Mouse (Mus musculus) gastrocnemius, adult 2 months (tissue): ENCODE data around the gene Cmtm2a. TPM values are rescaled to one million over a fixed set of nuclear protein-coding genes. Genes with fewer than 3 reads are reported as not detected.
"Not testable (repeated sequence)": the region's sequence is repeated elsewhere in the genome, so short reads cannot be mapped to it uniquely, and the experiment has no call there.

Experiments
- DNase-seq: peaks from one replicate; pipeline ENCODE4 v3.0.0; 2022
- H3K27ac ChIP-seq: fragments of 200-600 bp; 2 replicates; pipeline ENCODE4 v1.8.1; 2022; ENCODE audit warnings: mild to moderate bottlenecking
- H3K4me3 ChIP-seq: fragments of 200-600 bp; 2 replicates; pipeline ENCODE4 v1.8.1; 2022; ENCODE audit warnings: mild to moderate bottlenecking, moderate library complexity
- CTCF ChIP-seq: fragments of 200-600 bp; IDR thresholded peaks from 2 replicates; pipeline ENCODE4 v1.8.1; 2022; ENCODE audit warnings: antibody characterized with exemption, mild to moderate bottlenecking, moderate library complexity
- intact Hi-C: fragments of 180-260 bp; cut with DNase I; formaldehyde crosslinking; loops from one replicate; pipeline ENCODE4 v1.15.1; 2025
- total RNA-seq, 2 experiments: library from RNA; stranded (reverse); gene quantifications; 2 replicates each; pipeline ENCODE4 v1.2.3; 2021

Cmtm2a gene
- total RNA-seq, 2 experiments from 2014 or later: not detected

DNA sequence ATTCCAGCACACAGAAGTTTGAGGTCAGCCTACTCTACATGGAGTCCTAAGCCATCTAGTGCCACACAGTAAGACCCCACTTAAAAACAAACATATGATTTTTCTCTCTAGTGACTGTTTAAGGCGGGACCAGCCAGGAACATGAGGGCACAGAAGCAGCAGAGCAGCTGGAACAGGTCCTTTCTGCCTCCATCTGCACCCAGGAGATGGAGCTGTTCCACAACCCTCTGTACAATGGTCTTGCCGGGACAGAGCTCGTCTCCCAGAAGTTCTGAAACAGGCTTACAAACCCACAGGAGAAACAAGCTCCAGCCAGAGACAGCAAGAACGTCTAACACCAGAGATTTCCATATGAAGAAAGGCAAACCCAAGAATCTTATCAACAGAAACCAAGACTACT lies 20.3 kb upstream of the Cmtm2a start:
- DNase-seq: peak; percentile 38
- intact Hi-C loops: no loop called here
- Histone ChIP-seq H3K27ac (no peak overlapping the region), H3K4me3 (no peak overlapping the region)
- peak; percentile 45 for TF ChIP-seq CTCF

GRCm38 (mm10) chr8:104312023-104312422 lies 19.0 kb upstream of the Cmtm2a start:
- H3K27ac ChIP-seq, DNase-seq, intact Hi-C loops, H3K4me3 ChIP-seq: not testable (repeated sequence)

DNA sequence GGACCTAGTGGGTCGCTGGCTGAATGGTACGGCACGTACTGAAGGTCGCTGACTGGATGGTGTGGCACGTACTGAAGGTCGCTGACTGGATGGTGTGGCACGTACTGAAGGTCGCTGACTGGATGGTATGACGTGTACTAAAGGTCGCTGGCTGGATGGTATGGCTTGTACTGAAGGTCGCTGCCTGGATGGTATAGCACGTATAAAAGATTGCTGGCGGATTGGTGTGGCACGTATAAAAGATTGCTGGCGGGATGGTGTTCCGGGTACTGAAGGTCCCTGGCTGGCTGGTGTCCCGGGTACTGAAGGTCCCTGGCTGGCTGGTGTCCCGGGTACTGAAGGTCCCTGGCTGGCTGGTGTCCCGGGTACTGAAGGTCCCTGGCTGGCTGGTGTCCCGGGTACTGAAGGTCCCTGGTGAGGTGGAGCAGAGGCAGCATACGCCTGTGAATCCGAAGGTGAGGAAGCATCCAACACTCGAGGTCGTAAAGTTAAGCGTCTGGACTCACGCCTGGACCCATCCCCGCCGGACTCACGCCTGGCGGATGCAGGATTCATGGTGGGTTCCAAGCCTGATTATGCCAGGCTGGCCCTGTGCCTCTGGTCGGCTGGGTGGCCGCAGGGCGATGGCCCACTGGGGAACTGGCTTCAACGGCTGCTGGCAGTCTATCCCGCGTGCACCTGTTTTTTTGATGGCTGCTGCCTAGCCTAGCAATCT lies 16.6 kb upstream of the Cmtm2a start, which contains the start of the genes Gm45711 and Cmtm1:
Gene Gm45711, minus strand, starts transcription at position 641 of the 715 bp plus-strand sequence.
Gene Cmtm1, minus strand, starts transcription at position 705 of the 715 bp plus-strand sequence.
- intact Hi-C loops: not testable (repeated sequence)
- H3K27ac ChIP-seq: peak within 1 kb of the TSS; percentile 74
- H3K4me3 ChIP-seq: peak within 1 kb of the TSS; percentile 21; the same call in 1 of the 2 replicates
- peak; percentile 87 for DNase-seq

DNA sequence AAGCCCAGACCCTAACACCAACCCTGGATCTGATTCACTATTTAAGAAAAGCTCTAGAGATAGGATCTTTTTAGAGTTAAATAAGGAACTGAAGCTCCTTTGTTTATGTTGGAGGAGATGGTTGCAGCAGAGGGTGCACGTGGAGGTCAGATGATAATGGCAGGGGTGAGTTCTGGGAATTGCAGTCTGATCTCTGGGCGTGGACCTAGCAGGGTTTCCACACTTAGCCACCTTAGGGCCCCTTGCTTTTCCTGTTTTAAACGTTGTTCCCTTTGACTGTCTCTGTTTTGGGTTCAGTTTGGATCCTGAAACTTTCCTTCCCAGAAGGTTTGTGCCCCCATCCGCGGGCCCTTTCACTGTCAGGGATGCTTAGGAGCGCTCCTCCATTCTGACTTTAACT lies 15.4 kb upstream of the Cmtm2a start:
- H3K4me3 ChIP-seq, H3K27ac ChIP-seq, intact Hi-C loops, DNase-seq: not testable (repeated sequence)

DNA sequence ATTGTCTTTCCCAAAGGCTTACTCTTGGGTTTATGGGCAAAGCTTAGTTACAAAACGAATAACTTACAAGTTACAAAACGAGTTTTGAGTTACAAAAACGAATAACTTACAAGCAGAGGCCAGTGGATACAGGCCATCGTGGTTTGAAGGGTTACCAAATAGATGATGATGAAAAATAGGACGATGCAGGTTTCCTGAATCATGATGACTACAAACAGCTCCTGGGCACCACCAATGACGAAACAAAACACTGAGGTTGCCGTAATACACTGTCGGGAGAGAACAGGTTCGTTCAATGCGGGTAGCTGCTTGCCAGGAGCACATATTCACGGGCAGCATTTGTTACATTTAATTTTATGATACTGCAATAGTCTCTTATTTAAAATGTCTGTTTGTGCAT lies 12.0 kb upstream of the Cmtm2a start:
- intact Hi-C loops: no loop called here
- no peak overlapping the region for H3K4me3 ChIP-seq
- DNase-seq: no peak
- no peak overlapping the region for H3K27ac ChIP-seq
- no peak for TF ChIP-seq CTCF

GRCm38 (mm10) chr8:104302536-104302935 lies 9.6 kb upstream of the Cmtm2a start:
- H3K27ac ChIP-seq, H3K4me3 ChIP-seq, DNase-seq, intact Hi-C loops: not testable (repeated sequence)

GRCm38 (mm10) chr8:104301577-104301976 lies 8.6 kb upstream of the Cmtm2a start:
- intact Hi-C loops, H3K4me3 ChIP-seq, DNase-seq, H3K27ac ChIP-seq: not testable (repeated sequence)

DNA sequence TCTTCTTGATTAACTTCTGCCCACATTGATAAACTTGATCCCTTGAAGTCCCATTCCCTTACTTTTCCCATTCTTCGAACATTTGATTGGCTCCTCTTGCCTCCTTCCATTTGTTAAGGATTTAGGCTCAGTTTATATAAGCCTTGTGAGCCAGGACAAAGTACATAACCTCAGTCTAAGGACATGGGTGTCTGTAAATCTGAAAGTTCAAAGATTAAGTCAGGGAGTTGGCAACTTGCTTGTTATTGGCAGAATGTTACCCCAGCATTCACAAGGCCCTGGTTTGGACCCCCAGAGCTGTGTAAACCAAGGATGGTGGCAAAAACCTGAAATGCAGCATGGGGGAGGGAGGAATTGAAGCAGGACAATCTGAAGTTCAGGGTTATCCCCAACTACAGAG lies 1.4 kb upstream of the Cmtm2a start:
- intact Hi-C loops: no loop called here

DNA sequence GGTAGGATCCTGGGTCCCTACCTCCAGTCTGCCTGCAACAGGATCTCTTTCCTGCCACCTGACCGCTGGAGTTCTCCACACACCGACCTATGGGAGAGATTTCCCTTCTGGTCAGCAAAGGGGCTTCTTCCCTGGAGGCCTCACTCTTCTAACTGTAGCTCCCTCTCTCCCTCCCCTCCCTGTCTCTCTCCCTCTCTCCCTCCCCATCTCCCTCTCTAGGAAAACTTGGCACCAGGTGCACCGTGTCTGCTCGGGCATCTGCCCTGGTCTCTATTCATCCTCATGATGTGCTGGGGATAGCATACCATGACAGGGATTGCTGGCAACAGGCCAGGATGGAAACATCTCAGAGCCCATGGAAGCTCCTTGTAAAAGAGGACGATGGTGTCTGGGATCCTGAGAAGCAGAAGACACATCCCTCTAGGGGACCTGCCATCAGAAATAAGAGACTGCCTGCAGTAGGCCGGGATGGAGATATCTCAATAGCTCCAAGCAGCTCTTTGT lies 24.0 kb downstream of the Cmtm2a start:
- no peak for TF ChIP-seq CTCF
- intact Hi-C loops: no loop called here
- Histone ChIP-seq H3K27ac (no peak overlapping the region), H3K4me3 (no peak overlapping the region)
- no peak for DNase-seq

More for the DNA sequence above, 1.4 kb upstream of the Cmtm2a start:
- Histone ChIP-seq H3K27ac (no peak overlapping the region), H3K4me3 (no peak overlapping the region)
- no peak for DNase-seq
- TF ChIP-seq CTCF: no peak

DNA sequence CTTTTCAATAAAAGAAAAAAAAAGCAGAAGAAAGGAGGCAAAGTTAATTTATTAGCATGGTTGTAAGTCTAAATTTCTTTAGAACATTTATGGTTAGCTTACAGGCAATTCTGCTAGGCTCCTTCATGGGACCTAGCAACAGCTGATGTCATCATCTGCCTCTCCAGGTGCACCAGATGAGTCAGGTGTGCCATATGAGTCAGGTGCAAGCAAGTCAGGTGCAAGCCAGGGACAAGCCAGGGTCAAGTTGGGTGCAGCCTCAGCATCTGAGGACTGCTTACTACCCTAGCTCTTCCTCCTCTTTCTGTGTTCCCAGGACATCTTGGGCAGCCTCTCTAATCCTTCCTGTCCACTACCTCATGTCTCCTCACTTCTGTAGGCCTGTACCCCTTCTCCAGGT lies 24.6 kb downstream of the Cmtm2a start:
- no peak for TF ChIP-seq CTCF
- Histone ChIP-seq H3K27ac (no peak overlapping the region), H3K4me3 (no peak overlapping the region)
- no peak for DNase-seq
- intact Hi-C loops: no loop called here

DNA sequence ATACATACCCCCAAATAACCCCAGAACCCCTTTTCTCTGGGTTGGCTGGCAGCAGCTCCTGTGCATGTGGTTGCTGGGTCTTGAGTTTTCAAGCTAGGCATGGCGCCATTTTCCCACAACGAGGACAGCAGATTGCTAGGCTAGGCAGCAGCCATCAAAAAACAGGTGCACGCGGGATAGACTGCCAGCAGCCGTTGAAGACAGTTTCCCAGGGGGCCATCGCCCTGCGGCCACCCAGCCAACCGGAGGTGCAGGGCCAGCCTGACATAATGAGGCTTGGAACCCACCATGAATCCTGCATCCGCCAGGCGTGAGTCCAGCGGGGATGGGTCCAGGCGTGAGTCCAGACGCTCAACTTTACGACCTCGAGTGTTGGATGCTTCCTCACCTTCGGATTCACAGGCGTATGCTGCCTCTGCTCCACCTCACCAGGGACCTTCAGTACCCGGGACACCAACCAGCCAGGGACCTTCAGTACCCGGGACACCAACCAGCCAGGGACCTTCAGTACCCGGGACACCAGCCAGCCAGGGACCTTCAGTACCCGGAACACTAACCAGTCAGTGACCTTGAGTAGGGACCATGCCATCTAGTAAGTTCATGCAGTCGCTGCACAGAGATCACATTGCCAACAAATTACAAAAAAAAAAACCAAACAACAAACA lies 28.6 kb downstream of the Cmtm2a start:
- peak; percentile 31 for DNase-seq
- H3K27ac ChIP-seq, H3K4me3 ChIP-seq, intact Hi-C loops: not testable (repeated sequence)

- H3K27ac ChIP-seq, intact Hi-C loops, DNase-seq, H3K4me3 ChIP-seq: not testable (repeated sequence)
These were observed 31.2 kb downstream of the Cmtm2a start for GRCm38 (mm10) chr8:104261802-104262201.

- Histone ChIP-seq H3K27ac (no peak overlapping the region), H3K4me3 (no peak overlapping the region)
- intact Hi-C loops: loop anchor here (5.0 kb wide), 2 partner anchors 89 to 184 kb away; no protein-coding TSS in a partner anchor
- TF ChIP-seq CTCF: peak; percentile 31; the same call in 1 of the 2 replicates
- no peak for DNase-seq
These were observed 40.0 kb downstream of the Cmtm2a start for GRCm38 (mm10) chr8:104253016-104253415.
